Mouse (Mus musculus): ENCODE data around the gene Zfp865. TPM values are rescaled to one million over a fixed set of nuclear protein-coding genes. Genes with fewer than 3 reads are reported as not detected.

Gene Zfp865
- polyA plus RNA-seq, 1 experiment from 2014 or later = 5.8 TPM

- peaks cover 22% of the 10 kb centered on the region for H3K4me1 ChIP-seq (replicated peaks)
- peaks cover 34% of the 10 kb centered on the region for H3K36me3 ChIP-seq
- no peaks in the 10 kb centered on the region for H3K27me3 ChIP-seq
- H3K9me3 ChIP-seq = no peaks in the 10 kb centered on the region
- H3K9ac ChIP-seq = peak within 1 kb of the TSS; percentile 77
- ATAC-seq (ENCODE audit: low FRiP score) = peak; percentile 96
- under 1% methylated on average over 48 of the region's 48 CpGs for WGBS
- H3K27ac ChIP-seq = peak within 1 kb of the TSS; percentile 98
- H3K4me2 ChIP-seq = peak within 1 kb of the TSS; percentile 60
- peak within 1 kb of the TSS; percentile 61 for H3K4me3 ChIP-seq
Observed at GRCm38 (mm10) chr7:5038109-5038732, 18.0 kb downstream of the Zfp865 start, which contains the start of gene Zfp784. Gene Zfp784 (minus strand): TSS chr7:5038446.

GRCm38 (mm10) chr7:5038940-5039339 is 18.8 kb downstream of the Zfp865 start:
- no peaks in the 10 kb centered on the region for H3K27me3 ChIP-seq
- whole genome bisulfite sequencing = 40% methylated on average over 5 of the region's 5 CpGs
- peak overlapping the region; percentile 98 for H3K27ac ChIP-seq
- no peaks in the 10 kb centered on the region for H3K9me3 ChIP-seq
- H3K36me3 ChIP-seq = peaks cover 27% of the 10 kb centered on the region
- H3K4me3 ChIP-seq = peak overlapping the region; percentile 61
- peak overlapping the region; percentile 77; the same call in 1 of the 2 replicates for H3K9ac ChIP-seq
- H3K4me2 ChIP-seq = peak overlapping the region; percentile 60
- peaks cover 22% of the 10 kb centered on the region for H3K4me1 ChIP-seq (replicated peaks)
- no peak for ATAC-seq (ENCODE audit: low FRiP score)

GRCm38 (mm10) chr7:5044981-5045380 is 24.8 kb downstream of the Zfp865 start:
- H3K4me2 ChIP-seq = no peak overlapping the region
- WGBS = 91% methylated on average over 2 of the region's 2 CpGs
- ATAC-seq (ENCODE audit: low FRiP score) = no peak

GRCm38 (mm10) chr7:5046112-5046511 is 25.9 kb downstream of the Zfp865 start:
- H3K9ac ChIP-seq = no peak overlapping the region; the same call in 1 of the 2 replicates
- WGBS = 76% methylated on average over 2 of the region's 2 CpGs
- 0 out of 2 replicates have a peak, but pooled peaks cover 3% of the 10 kb centered on the region for H3K27me3 ChIP-seq
- H3K4me2 ChIP-seq = no peak overlapping the region
- no peak overlapping the region for H3K4me3 ChIP-seq
- peaks cover 9% of the 10 kb centered on the region for H3K4me1 ChIP-seq (replicated peaks)
- H3K9me3 ChIP-seq = no peaks in the 10 kb centered on the region
- no peak for ATAC-seq (ENCODE audit: low FRiP score)
- no peaks in the 10 kb centered on the region for H3K36me3 ChIP-seq
- H3K27ac ChIP-seq = no peak overlapping the region

More at GRCm38 (mm10) chr7:5044981-5045380, 24.8 kb downstream of the Zfp865 start:
- Histone ChIP-seq H3K9ac (no peak overlapping the region), H3K27me3 (0 out of 2 replicates have a peak, but pooled peaks cover 3% of the 10 kb centered on the region), H3K4me1 (replicated peaks) (peaks cover under 1% of the 10 kb centered on the region; the same call in 1 of the 2 replicates), H3K9me3 (no peaks in the 10 kb centered on the region), H3K4me3 (no peak overlapping the region), H3K36me3 (no peaks in the 10 kb centered on the region), H3K27ac (no peak overlapping the region)

GRCm38 (mm10) chr7:5047313-5047712 is 27.1 kb downstream of the Zfp865 start:
- H3K9ac ChIP-seq = no peak overlapping the region
- WGBS = 30% methylated on average over 2 of the region's 2 CpGs
- ATAC-seq (ENCODE audit: low FRiP score) = no peak

GRCm38 (mm10) chr7:5051193-5052192 is 31.3 kb downstream of the Zfp865 start, which contains the start of gene Zfp580:
Gene Zfp580 (plus strand): TSS chr7:5051538.
- ATAC-seq (ENCODE audit: low FRiP score) = peak; percentile 78
- H3K27ac ChIP-seq = peak within 1 kb of the TSS; percentile 92
- H3K4me2 ChIP-seq = peak within 1 kb of the TSS; percentile 83
- H3K9ac ChIP-seq = peak within 1 kb of the TSS; percentile 85
- H3K9me3 ChIP-seq = no peaks in the 10 kb centered on the region
- WGBS = 2% methylated on average over 65 of the region's 65 CpGs
- peak within 1 kb of the TSS; percentile 79 for H3K4me3 ChIP-seq
- H3K27me3 ChIP-seq = peaks cover 45% of the 10 kb centered on the region
- no peaks in the 10 kb centered on the region for H3K36me3 ChIP-seq
- H3K4me1 ChIP-seq (replicated peaks) = peaks cover 46% of the 10 kb centered on the region

More at GRCm38 (mm10) chr7:5047313-5047712, 27.1 kb downstream of the Zfp865 start:
- Histone ChIP-seq H3K36me3 (no peaks in the 10 kb centered on the region), H3K27ac (no peak overlapping the region), H3K27me3 (peaks cover 3% of the 10 kb centered on the region; the same call in 1 of the 2 replicates), H3K4me2 (no peak overlapping the region), H3K4me1 (replicated peaks) (peaks cover 12% of the 10 kb centered on the region), H3K9me3 (no peaks in the 10 kb centered on the region), H3K4me3 (no peak overlapping the region)

- H3K4me3 ChIP-seq = peak overlapping the region; percentile 79
- no peak for ATAC-seq (ENCODE audit: low FRiP score)
- 3% methylated on average over 12 of the region's 12 CpGs for WGBS
- peak overlapping the region; percentile 85 for H3K9ac ChIP-seq
- no peaks in the 10 kb centered on the region for H3K9me3 ChIP-seq
- peaks cover 55% of the 10 kb centered on the region for H3K4me1 ChIP-seq (replicated peaks)
- peak overlapping the region; percentile 83 for H3K4me2 ChIP-seq
- H3K36me3 ChIP-seq = no peaks in the 10 kb centered on the region
- H3K27me3 ChIP-seq = peaks cover 55% of the 10 kb centered on the region
- H3K27ac ChIP-seq = 0 out of 2 replicates have a peak overlapping the region, but pooled peaks have one; percentile 92
Observed at GRCm38 (mm10) chr7:5052438-5052837, 32.3 kb downstream of the Zfp865 start.

GRCm38 (mm10) chr7:5052931-5053343 is 32.8 kb downstream of the Zfp865 start:
- H3K9ac ChIP-seq = peak overlapping the region; percentile 85
- H3K4me2 ChIP-seq = peak overlapping the region; percentile 83
- no peak overlapping the region for H3K27ac ChIP-seq
- H3K4me1 ChIP-seq (replicated peaks) = peaks cover 60% of the 10 kb centered on the region
- ATAC-seq (ENCODE audit: low FRiP score) = no peak
- H3K36me3 ChIP-seq = no peaks in the 10 kb centered on the region
- 3% methylated on average over 45 of the region's 45 CpGs for WGBS
- peak overlapping the region; percentile 79 for H3K4me3 ChIP-seq
- H3K27me3 ChIP-seq = peaks cover 60% of the 10 kb centered on the region
- H3K9me3 ChIP-seq = no peaks in the 10 kb centered on the region

GRCm38 (mm10) chr7:5053456-5054179 is 33.4 kb downstream of the Zfp865 start:
- no peaks in the 10 kb centered on the region for H3K36me3 ChIP-seq
- H3K4me3 ChIP-seq = peak overlapping the region; percentile 79
- H3K9me3 ChIP-seq = no peaks in the 10 kb centered on the region
- peaks cover 61% of the 10 kb centered on the region for H3K4me1 ChIP-seq (replicated peaks)
- H3K4me2 ChIP-seq = peak overlapping the region; percentile 83
- H3K9ac ChIP-seq = peak overlapping the region; percentile 85
- 9% methylated on average over 32 of the region's 32 CpGs for WGBS
- no peak overlapping the region for H3K27ac ChIP-seq
- peaks cover 67% of the 10 kb centered on the region for H3K27me3 ChIP-seq
- no peak for ATAC-seq (ENCODE audit: low FRiP score)

GRCm38 (mm10) chr7:5056651-5057263 is 36.6 kb downstream of the Zfp865 start:
- Histone ChIP-seq H3K4me2 (peak overlapping the region; percentile 70), H3K9ac (peak overlapping the region; percentile 83), H3K27ac (peak overlapping the region; percentile 80), H3K9me3 (no peaks in the 10 kb centered on the region), H3K36me3 (no peaks in the 10 kb centered on the region), H3K4me1 (replicated peaks) (peaks cover 71% of the 10 kb centered on the region), H3K27me3 (peaks cover 68% of the 10 kb centered on the region), H3K4me3 (peak overlapping the region; percentile 57)
- WGBS = 3% methylated on average over 54 of the region's 55 CpGs
- ATAC-seq (ENCODE audit: low FRiP score) = peak; percentile 6; the same call in 1 of the 2 replicates

GRCm38 (mm10) chr7:5057381-5057780 is 37.2 kb downstream of the Zfp865 start:
- H3K4me2 ChIP-seq = peak overlapping the region; percentile 70
- no peaks in the 10 kb centered on the region for H3K9me3 ChIP-seq
- peak overlapping the region; percentile 80 for H3K27ac ChIP-seq
- 36% methylated on average over 8 of the region's 8 CpGs for WGBS
- H3K27me3 ChIP-seq = peaks cover 67% of the 10 kb centered on the region
- peak overlapping the region; percentile 57 for H3K4me3 ChIP-seq
- no peaks in the 10 kb centered on the region for H3K36me3 ChIP-seq
- peaks cover 66% of the 10 kb centered on the region for H3K4me1 ChIP-seq (replicated peaks)
- ATAC-seq (ENCODE audit: low FRiP score) = no peak
- H3K9ac ChIP-seq = peak overlapping the region; percentile 83
